ENCODE assay signal across 30 mouse cellular contexts in the genomic region with DNA sequence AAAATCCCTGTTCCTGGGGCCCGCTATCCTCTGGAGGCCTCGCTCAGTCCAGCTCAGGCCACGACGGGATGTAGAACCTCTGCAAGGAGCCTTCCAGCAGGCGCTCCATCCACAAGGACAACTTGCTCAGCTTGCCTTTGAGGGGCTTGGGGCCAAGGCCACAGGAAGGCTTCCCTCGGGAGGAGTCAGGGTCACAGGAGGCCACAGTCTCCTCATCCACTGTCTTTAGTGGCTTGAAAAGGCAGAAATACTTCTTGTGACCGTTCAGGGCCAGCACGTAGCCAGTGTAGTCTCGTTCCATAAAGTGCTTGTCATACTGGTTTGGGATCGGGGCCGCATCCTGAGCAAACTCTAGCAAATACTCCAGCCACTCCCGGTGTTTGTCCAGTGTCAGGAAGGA. TPM values are rescaled to one million over a fixed set of nuclear protein-coding genes. Genes with fewer than 3 reads are reported as not detected.
"Had no signal": no experiment of that assay in that cellular context is flagged by ENCODE, and none has a peak within 500 bp of the region (broad histone marks: within the 10 kb centered on the region; RNA-seq: fewer than 3 reads in every experiment).

No protein-coding gene starts in this region.

- H3K4me3 ChIP-seq: left cerebral cortex, adult 2 months; limb, embryonic 10.5 days; limb, embryonic 12.5 days; limb, embryonic 13.5 days; limb, embryonic 15.5 days; liver, embryonic 15.5 days; lung, embryonic 15.5 days; megakaryocyte, embryonic 14.5 days; midbrain, embryonic 10.5 days; midbrain, embryonic 12.5 days; midbrain, embryonic 13.5 days; midbrain, embryonic 15.5 days; myocyte had no signal

- H3K9me3 ChIP-seq: limb, embryonic 10.5 days; limb, embryonic 12.5 days; limb, embryonic 13.5 days; limb, embryonic 15.5 days; liver, embryonic 15.5 days; lung, embryonic 15.5 days; megakaryocyte, embryonic 14.5 days; midbrain, embryonic 10.5 days; midbrain, embryonic 12.5 days; midbrain, embryonic 13.5 days; midbrain, embryonic 15.5 days had no signal

- DNase-seq: left cerebral cortex, postnatal 4 days; liver; lung, adult 18-20 months; lung, adult 2 months; lung, embryonic 14.5 days; lung, postnatal 10 days; lung, postnatal 14 days; lung, postnatal 36 days; lung, postnatal 4 days; midbrain, embryonic 14.5 days had no signal

- ATAC-seq: lung, postnatal 0 days; midbrain, embryonic 13.5 days; midbrain, embryonic 15.5 days; midbrain, embryonic 16.5 days had no signal

- H3K4me2 ChIP-seq: limb, embryonic 12.5 days; limb, embryonic 13.5 days; limb, embryonic 15.5 days; liver, embryonic 15.5 days; lung, embryonic 14.5 days; lung, embryonic 15.5 days; midbrain, embryonic 11.5 days; midbrain, embryonic 12.5 days; midbrain, embryonic 13.5 days; midbrain, embryonic 15.5 days had no signal

- H3K27me3 ChIP-seq: limb, embryonic 12.5 days; limb, embryonic 13.5 days; limb, embryonic 15.5 days; liver, embryonic 15.5 days; lung, embryonic 15.5 days; midbrain, embryonic 12.5 days; midbrain, embryonic 13.5 days; midbrain, embryonic 15.5 days had no signal

- H3K4me1 ChIP-seq: limb, embryonic 10.5 days; limb, embryonic 12.5 days; midbrain, embryonic 10.5 days; midbrain, embryonic 12.5 days had no signal

- H3K9ac ChIP-seq: limb, embryonic 12.5 days; limb, embryonic 13.5 days; limb, embryonic 15.5 days; liver, embryonic 14.5 days; liver, embryonic 15.5 days; lung, embryonic 14.5 days; lung, embryonic 15.5 days; midbrain, embryonic 12.5 days; midbrain, embryonic 13.5 days; midbrain, embryonic 15.5 days had no signal

- H3K27ac ChIP-seq: left cerebral cortex, adult 2 months; limb, embryonic 12.5 days; limb, embryonic 13.5 days; limb, embryonic 15.5 days; liver, embryonic 14.5 days; lung, embryonic 15.5 days; macrophage; midbrain, embryonic 10.5 days; midbrain, embryonic 12.5 days; midbrain, embryonic 13.5 days; midbrain, embryonic 15.5 days had no signal

RNA-seq across cellular contexts. Expression of a gene that starts 17.0 kb away (rescaled TPM):
- polyA plus RNA-seq: limb, embryonic 10.5 days; limb, embryonic 12.5 days; limb, embryonic 15.5 days; lung, embryonic 14.5 days; macrophage; midbrain, embryonic 10.5 days; midbrain, embryonic 11.5 days; midbrain, embryonic 12.5 days; midbrain, embryonic 13.5 days; midbrain, embryonic 14.5 days; midbrain, embryonic 15.5 days; midbrain, embryonic 16.5 days; midbrain, postnatal 0 days; neural tube, embryonic 11.5 days had no signal
